Comparison of ENCODE assay signal across 9 mouse cellular contexts in the genomic region with DNA sequence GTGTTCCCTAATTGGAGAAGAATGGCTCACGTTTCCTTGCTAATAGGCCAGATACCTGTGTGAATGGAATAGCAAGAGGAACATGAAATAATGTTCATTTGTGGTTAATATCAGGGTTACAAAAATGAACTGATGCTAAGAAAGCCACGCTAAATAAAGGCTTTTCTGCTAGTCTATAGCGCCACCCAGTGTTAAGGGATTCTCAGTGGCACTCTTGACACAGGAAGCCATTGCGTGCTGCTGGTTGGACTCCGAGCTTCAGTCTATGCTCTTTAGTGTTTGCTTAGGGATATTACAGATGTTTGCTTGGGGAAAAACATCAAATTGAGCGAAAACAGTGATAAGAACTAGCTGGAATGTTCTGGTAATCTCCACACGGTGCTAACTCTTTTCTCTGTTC.
A peak's percentile ranks its signal among the peaks of the same experiment; 100 is the strongest.
DNase-seq lines count a peak whose midpoint lies in the region; ATAC-seq and TF ChIP-seq lines count a peak whose summit lies in the region.
"Had no signal": no experiment of that assay in that cellular context is flagged by ENCODE, and none has a peak within 500 bp of the region (broad histone marks: within the 10 kb centered on the region; RNA-seq: fewer than 3 reads in every experiment).

No protein-coding gene starts in this region.

- no peak for ATAC-seq in heart, embryonic 12.5 days (ENCODE audit: insufficient number of reproducible peaks, low FRiP score)
- peak; percentile 83 for ATAC-seq in forebrain, embryonic 16.5 days
- ATAC-seq in intestine, embryonic 16.5 days, result peak; percentile 62; the same call in 1 of the 2 replicates
- peak; percentile 89; the same call in 1 of the 2 replicates for ATAC-seq in neural tube, embryonic 14.5 days (ENCODE audit: low read depth)
- ATAC-seq in erythroid progenitor cell, adult 5-6 weeks (replicated peaks; ENCODE audit: low FRiP score, poor library complexity, severe bottlenecking), result no peak

- TF ChIP-seq CTCF in heart, adult 2 months (IDR thresholded peaks at IDR 0.05), result peak; percentile 78

- H3K4me3 ChIP-seq in heart, adult 2 months, result no peak overlapping the region
- H3K4me3 ChIP-seq in heart, embryonic 12.5 days, result no peak overlapping the region
- no peak overlapping the region for H3K4me3 ChIP-seq in forebrain, embryonic 16.5 days (replicated peaks; ENCODE audit: low read length)
- no peak overlapping the region for H3K4me3 ChIP-seq in intestine, embryonic 16.5 days (ENCODE audit: low read length)
- no peak overlapping the region for H3K4me3 ChIP-seq in neural tube, embryonic 14.5 days (ENCODE audit: low read depth, low read length)

- H3K4me1 ChIP-seq in heart, adult 2 months (ENCODE audit: control insufficient read depth, insufficient read depth, low read length), result no peaks in the 10 kb centered on the region
- no peaks in the 10 kb centered on the region for H3K4me1 ChIP-seq in heart, embryonic 12.5 days (replicated peaks)
- 0 out of 2 replicates have a peak, but pooled peaks cover 2% of the 10 kb centered on the region for H3K4me1 ChIP-seq in forebrain, embryonic 16.5 days (replicated peaks; ENCODE audit: control insufficient read depth, insufficient read depth, low read length)
- no peaks in the 10 kb centered on the region for H3K4me1 ChIP-seq in intestine, embryonic 16.5 days (ENCODE audit: control insufficient read depth, insufficient read depth, low read length)
- H3K4me1 ChIP-seq in neural tube, embryonic 14.5 days (ENCODE audit: control insufficient read depth, insufficient read depth, low read length), result no peaks in the 10 kb centered on the region

- 5% methylated on average over 7 of the region's 7 CpGs for WGBS in heart, adult 2 months
- 10% methylated on average over 7 of the region's 7 CpGs for WGBS in heart, embryonic 12.5 days
- 10% methylated on average over 7 of the region's 7 CpGs for WGBS in forebrain, embryonic 16.5 days
- WGBS in intestine, embryonic 16.5 days, result 8% methylated on average over 7 of the region's 7 CpGs
- WGBS in neural tube, embryonic 14.5 days, result 8% methylated on average over 7 of the region's 7 CpGs

- no peak overlapping the region for H3K27ac ChIP-seq in heart, adult 2 months
- H3K27ac ChIP-seq in heart, embryonic 12.5 days (ENCODE audit: poor library complexity, severe bottlenecking), result no peak overlapping the region
- H3K27ac ChIP-seq in forebrain, embryonic 16.5 days (ENCODE audit: low read length), result no peak overlapping the region; the same call in 1 of the 2 replicates
- no peak overlapping the region for H3K27ac ChIP-seq in intestine, embryonic 16.5 days (ENCODE audit: low read length)
- H3K27ac ChIP-seq in neural tube, embryonic 14.5 days (ENCODE audit: low read depth, low read length), result no peak overlapping the region
- H3K27ac ChIP-seq: macrophage had no signal

- DNase-seq in heart, adult 2 months, result no peak
- peak; percentile 21 for DNase-seq in cerebellum, adult 11 months
- DNase-seq in left cerebral cortex, postnatal 14 days (ENCODE audit: low spot score in 2 of 2), result peak; percentile 77 to 86

- TF ChIP-seq EP300 in heart, adult 2 months (IDR thresholded peaks at IDR 0.05; ENCODE audit: insufficient read depth, low read depth, low read length), result no peak

- H3K9ac ChIP-seq in heart, adult 2 months (ENCODE audit: low read depth, low read length), result no peak overlapping the region
- H3K9ac ChIP-seq in heart, embryonic 12.5 days, result no peak overlapping the region
- no peak overlapping the region for H3K9ac ChIP-seq in forebrain, embryonic 16.5 days (replicated peaks; ENCODE audit: low read depth, low read length)
- no peak overlapping the region for H3K9ac ChIP-seq in intestine, embryonic 16.5 days (ENCODE audit: low read depth, low read length)
- no peak overlapping the region for H3K9ac ChIP-seq in neural tube, embryonic 14.5 days (replicated peaks; ENCODE audit: low read depth, low read length)

- no peaks in the 10 kb centered on the region for H3K36me3 ChIP-seq in heart, adult 2 months (ENCODE audit: control insufficient read depth, insufficient read depth, low read length)
- no peaks in the 10 kb centered on the region for H3K36me3 ChIP-seq in heart, embryonic 12.5 days
- H3K36me3 ChIP-seq in forebrain, embryonic 16.5 days (ENCODE audit: control insufficient read depth, insufficient read depth), result no peaks in the 10 kb centered on the region
- H3K36me3 ChIP-seq in intestine, embryonic 16.5 days (ENCODE audit: control insufficient read depth, insufficient read depth, low read length), result no peaks in the 10 kb centered on the region
- no peaks in the 10 kb centered on the region for H3K36me3 ChIP-seq in neural tube, embryonic 14.5 days (ENCODE audit: control insufficient read depth, insufficient read depth, low read length)

- no peaks in the 10 kb centered on the region for H3K9me3 ChIP-seq in heart, embryonic 12.5 days (replicated peaks)
- no peaks in the 10 kb centered on the region for H3K9me3 ChIP-seq in forebrain, embryonic 16.5 days (ENCODE audit: control insufficient read depth, low read length)
- H3K9me3 ChIP-seq in intestine, embryonic 16.5 days (ENCODE audit: control insufficient read depth, low read length), result no peaks in the 10 kb centered on the region
- H3K9me3 ChIP-seq in neural tube, embryonic 14.5 days (ENCODE audit: control insufficient read depth, low read length), result no peaks in the 10 kb centered on the region

- no peak overlapping the region for H3K4me2 ChIP-seq in heart, embryonic 12.5 days
- peak overlapping the region; percentile 23; the same call in 1 of the 2 replicates for H3K4me2 ChIP-seq in forebrain, embryonic 16.5 days (ENCODE audit: low read length)
- no peak overlapping the region for H3K4me2 ChIP-seq in intestine, embryonic 16.5 days (ENCODE audit: low read depth, low read length)
- H3K4me2 ChIP-seq in neural tube, embryonic 14.5 days (ENCODE audit: low read depth, low read length), result no peak overlapping the region

- no peak for TF ChIP-seq POLR2A in heart, adult 2 months (IDR thresholded peaks at IDR 0.05; ENCODE audit: insufficient read depth, low read depth, low read length)

- intact Hi-C loops in heart, adult 2 months (cut with DNase I), result loop anchor here (5.0 kb wide), 1 partner anchor 824 kb away; no protein-coding TSS in a partner anchor
- intact Hi-C loops in left cerebral cortex, postnatal 14 days (cut with DNase I), result loop anchor here (10.0 kb wide), 1 partner anchor 1322 kb away; the partner anchor contains the start of gene Adgrl3

- H3K79me2 ChIP-seq in heart, adult 2 months (replicated peaks; ENCODE audit: control insufficient read depth, insufficient read depth, low read length), result no peaks in the 10 kb centered on the region

- H3K27me3 ChIP-seq in heart, adult 2 months (ENCODE audit: control insufficient read depth, insufficient read depth, low read length), result no peaks in the 10 kb centered on the region
- H3K27me3 ChIP-seq in heart, embryonic 12.5 days (replicated peaks), result no peaks in the 10 kb centered on the region
- H3K27me3 ChIP-seq in forebrain, embryonic 16.5 days (replicated peaks; ENCODE audit: control insufficient read depth, insufficient read depth, low read length), result no peaks in the 10 kb centered on the region
- no peaks in the 10 kb centered on the region for H3K27me3 ChIP-seq in intestine, embryonic 16.5 days (replicated peaks; ENCODE audit: control insufficient read depth, insufficient read depth, low read length)
- no peaks in the 10 kb centered on the region for H3K27me3 ChIP-seq in neural tube, embryonic 14.5 days (ENCODE audit: control insufficient read depth, insufficient read depth, low read length)

Comparison
In these comparisons a context has a peak if more than half of its experiments do, and no peak if none do; other contexts are left out.
1. DNase-seq: peak in cerebellum, adult 11 months (single experiment) and left cerebral cortex, postnatal 14 days (2 of 2); none in heart, adult 2 months (0 of 2).
2. ATAC-seq: peak in forebrain, embryonic 16.5 days (single experiment), intestine, embryonic 16.5 days (single experiment) and neural tube, embryonic 14.5 days (single experiment); none in heart, embryonic 12.5 days (single experiment) and erythroid progenitor cell, adult 5-6 weeks (single experiment).